ENCODE assay signal across 21 mouse cellular contexts in the genomic region with DNA sequence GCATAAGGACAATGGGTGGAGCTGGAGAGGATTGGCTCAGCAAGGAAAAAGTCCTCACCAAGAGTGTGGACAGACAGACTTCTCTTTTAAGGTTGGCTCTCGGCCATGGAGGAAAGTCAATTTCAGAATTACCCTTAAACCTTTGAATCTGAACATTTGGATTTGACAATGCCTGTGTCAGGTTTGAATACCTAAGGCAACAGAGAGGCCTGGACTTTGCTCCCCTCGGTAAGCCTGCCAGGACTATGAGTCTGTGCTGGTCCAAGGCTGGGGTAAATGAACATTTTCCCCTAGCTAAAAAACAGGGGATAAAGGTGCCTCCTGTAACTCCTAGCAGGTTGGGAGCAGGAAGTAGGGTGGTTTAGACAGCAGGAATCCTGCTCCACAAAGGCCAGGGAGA.
DNase-seq lines count a peak whose midpoint lies in the region; ATAC-seq and TF ChIP-seq lines count a peak whose summit lies in the region.
"Had no signal": no experiment of that assay in that cellular context is flagged by ENCODE, and none has a peak within 500 bp of the region (broad histone marks: within the 10 kb centered on the region; RNA-seq: fewer than 3 reads in every experiment).

No protein-coding gene starts in this region.

- TF ChIP-seq POLR2A in liver, adult 2 months (IDR thresholded peaks at IDR 0.05; ENCODE audit: extremely low read depth, insufficient read depth, low read length): no peak

- H3K4me2 ChIP-seq in liver, embryonic 12.5 days: no peak overlapping the region
- H3K4me2 ChIP-seq in intestine, embryonic 15.5 days (replicated peaks): no peak overlapping the region
- H3K4me2 ChIP-seq in stomach, embryonic 16.5 days (ENCODE audit: low read depth, low read length): no peak overlapping the region
- no peak overlapping the region for H3K4me2 ChIP-seq in forebrain, postnatal 0 days (ENCODE audit: low read depth)
- H3K4me2 ChIP-seq: forebrain, embryonic 13.5 days; liver, embryonic 13.5 days had no signal

- H3K4me1 ChIP-seq in liver, adult 2 months (ENCODE audit: control insufficient read depth, insufficient read depth, low read length): peaks cover 12% of the 10 kb centered on the region
- H3K4me1 ChIP-seq in liver, embryonic 12.5 days: peaks cover 16% of the 10 kb centered on the region
- H3K4me1 ChIP-seq in intestine, embryonic 15.5 days (replicated peaks): peaks cover 10% of the 10 kb centered on the region; the same call in 1 of the 2 replicates
- peaks cover 12% of the 10 kb centered on the region for H3K4me1 ChIP-seq in stomach, embryonic 16.5 days (ENCODE audit: control insufficient read depth, insufficient read depth, low read length)
- peaks cover 16% of the 10 kb centered on the region for H3K4me1 ChIP-seq in forebrain, postnatal 0 days (ENCODE audit: insufficient read depth)

- H3K36me3 ChIP-seq in liver, adult 2 months (ENCODE audit: control insufficient read depth, insufficient read depth, low read length): no peaks in the 10 kb centered on the region
- H3K36me3 ChIP-seq in liver, embryonic 12.5 days: no peaks in the 10 kb centered on the region
- H3K36me3 ChIP-seq in intestine, embryonic 15.5 days: no peaks in the 10 kb centered on the region
- no peaks in the 10 kb centered on the region for H3K36me3 ChIP-seq in stomach, embryonic 16.5 days (ENCODE audit: control insufficient read depth, insufficient read depth, low read length)
- H3K36me3 ChIP-seq in forebrain, postnatal 0 days (ENCODE audit: insufficient read depth): no peaks in the 10 kb centered on the region
- H3K36me3 ChIP-seq: liver, embryonic 13.5 days; neural tube, embryonic 12.5 days had no signal

- no peak for ATAC-seq in liver, embryonic 12.5 days
- ATAC-seq in intestine, embryonic 15.5 days: 0 out of 2 replicates have a peak, but pooled peaks have one; percentile 24
- no peak for ATAC-seq in stomach, embryonic 16.5 days (ENCODE audit: insufficient read depth, low FRiP score)
- ATAC-seq in forebrain, postnatal 0 days: no peak
- ATAC-seq: activated CD4-positive, CD25-positive, alpha-beta regulatory T cell, adult 4 months; forebrain, embryonic 13.5 days; hindbrain, embryonic 16.5 days; Patski had no signal

- peaks cover 6% of the 10 kb centered on the region; the same call in 1 of the 2 replicates for H3K9me3 ChIP-seq in liver, embryonic 12.5 days (replicated peaks)
- no peaks in the 10 kb centered on the region for H3K9me3 ChIP-seq in intestine, embryonic 15.5 days
- no peaks in the 10 kb centered on the region for H3K9me3 ChIP-seq in stomach, embryonic 16.5 days (replicated peaks; ENCODE audit: control insufficient read depth, low read length)
- no peaks in the 10 kb centered on the region for H3K9me3 ChIP-seq in forebrain, postnatal 0 days (ENCODE audit: low read length)
- H3K9me3 ChIP-seq: forebrain, embryonic 13.5 days; liver, embryonic 13.5 days; neural tube, embryonic 12.5 days had no signal

- H3K4me3 ChIP-seq in liver, adult 2 months (ENCODE audit: insufficient read depth, low read depth, low read length): no peak overlapping the region
- H3K4me3 ChIP-seq in liver, embryonic 12.5 days: no peak overlapping the region
- no peak overlapping the region for H3K4me3 ChIP-seq in intestine, embryonic 15.5 days (replicated peaks)
- H3K4me3 ChIP-seq in stomach, embryonic 16.5 days (replicated peaks; ENCODE audit: low read length): no peak overlapping the region
- H3K4me3 ChIP-seq in forebrain, postnatal 0 days (ENCODE audit: low read depth, low read length): no peak overlapping the region
- H3K4me3 ChIP-seq: forebrain, embryonic 13.5 days; liver, embryonic 13.5 days; neural tube, embryonic 12.5 days had no signal

- H3K9ac ChIP-seq in liver, adult 2 months (ENCODE audit: low read depth, low read length): no peak overlapping the region
- no peak overlapping the region for H3K9ac ChIP-seq in liver, embryonic 12.5 days
- H3K9ac ChIP-seq in intestine, embryonic 15.5 days: no peak overlapping the region
- no peak overlapping the region for H3K9ac ChIP-seq in stomach, embryonic 16.5 days (ENCODE audit: low read length)
- H3K9ac ChIP-seq in forebrain, postnatal 0 days: no peak overlapping the region
- H3K9ac ChIP-seq: forebrain, embryonic 13.5 days; liver, embryonic 13.5 days; neural tube, embryonic 12.5 days had no signal

- TF ChIP-seq CTCF in liver, adult 2 months (IDR thresholded peaks at IDR 0.05; ENCODE audit: low read depth, low read length): no peak
- TF ChIP-seq CTCF in forebrain, postnatal 0 days (IDR thresholded peaks at IDR 0.05; ENCODE audit: low read depth): no peak

- DNase-seq in liver, adult 2 months (ENCODE audit: extremely low read depth, low read depth, low spot score): peak; percentile 96
- DNase-seq in kidney, postnatal 10 days: peak; percentile 54
- no peak for DNase-seq in forebrain, postnatal 0 days
- no peak for DNase-seq in adrenal gland, postnatal 4 days (ENCODE audit: low spot score in 2 of 2)
- DNase-seq: adrenal gland, postnatal 36 days; cerebellum, adult 9-11 months; gastrocnemius, postnatal 36 days; heart, postnatal 10 days; layer of hippocampus, postnatal 36 days; liver, embryonic 13.5 days; lung, postnatal 10 days; right cerebral cortex, postnatal 25 days; thymus, adult 2 months had no signal

- H3K79me2 ChIP-seq in liver, adult 2 months (ENCODE audit: control insufficient read depth, insufficient read depth, low read length): no peaks in the 10 kb centered on the region

- peak overlapping the region; percentile 85 for H3K27ac ChIP-seq in liver, adult 2 months (replicated peaks; ENCODE audit: insufficient read depth, low read depth, low read length)
- no peak overlapping the region for H3K27ac ChIP-seq in liver, embryonic 12.5 days
- H3K27ac ChIP-seq in intestine, embryonic 15.5 days: no peak overlapping the region
- peak overlapping the region; percentile 28; the same call in 1 of the 2 replicates for H3K27ac ChIP-seq in stomach, embryonic 16.5 days (ENCODE audit: low read length)
- no peak overlapping the region for H3K27ac ChIP-seq in forebrain, postnatal 0 days (ENCODE audit: low read depth, low read length)
- H3K27ac ChIP-seq: forebrain, embryonic 13.5 days; liver, embryonic 13.5 days; neural tube, embryonic 12.5 days had no signal

- 26% methylated on average over 2 of the region's 2 CpGs for WGBS in liver, adult 2 months
- WGBS in liver, embryonic 12.5 days (ENCODE audit: insufficient replicate concordance): 51% methylated on average over 2 of the region's 2 CpGs
- WGBS in intestine, embryonic 15.5 days: 69% methylated on average over 2 of the region's 2 CpGs
- 65% methylated on average over 2 of the region's 2 CpGs for WGBS in stomach, embryonic 16.5 days
- 55% methylated on average over 2 of the region's 2 CpGs for WGBS in forebrain, postnatal 0 days

- no peaks in the 10 kb centered on the region for H3K27me3 ChIP-seq in liver, adult 2 months (ENCODE audit: control insufficient read depth, insufficient read depth, low read length)
- H3K27me3 ChIP-seq in liver, embryonic 12.5 days (replicated peaks): no peaks in the 10 kb centered on the region; the same call in 1 of the 2 replicates
- no peaks in the 10 kb centered on the region for H3K27me3 ChIP-seq in intestine, embryonic 15.5 days (replicated peaks)
- H3K27me3 ChIP-seq in stomach, embryonic 16.5 days (ENCODE audit: control insufficient read depth, insufficient read depth, low read length): no peaks in the 10 kb centered on the region
- no peaks in the 10 kb centered on the region for H3K27me3 ChIP-seq in forebrain, postnatal 0 days (ENCODE audit: insufficient read depth, low read length)
- H3K27me3 ChIP-seq: forebrain, embryonic 13.5 days; liver, embryonic 13.5 days; neural tube, embryonic 12.5 days; Patski had no signal

Comparison
In these comparisons a context has a peak if more than half of its experiments do, and no peak if none do; other contexts are left out.
1. H3K27ac ChIP-seq: peak in liver, adult 2 months (single experiment) and stomach, embryonic 16.5 days (single experiment); none in liver, embryonic 12.5 days (single experiment), intestine, embryonic 15.5 days (single experiment) and forebrain, postnatal 0 days (single experiment).
2. DNase-seq: peak in liver, adult 2 months (single experiment) and kidney, postnatal 10 days (single experiment); none in forebrain, postnatal 0 days (single experiment) and adrenal gland, postnatal 4 days (0 of 2).